Mouse (Mus musculus) myocyte (in vitro differentiated cells): ENCODE measurements around the gene Fstl4.

Source experiments
- CEBPB ChIP-seq: IDR thresholded peaks from 2 replicates; pipeline ENCODE4 v1.6.1; 2011; ENCODE audit warnings: mild to moderate bottlenecking, moderate library complexity; ENCODE audit not compliant: poor library complexity, insufficient read depth, severe bottlenecking
- MAX ChIP-seq: IDR thresholded peaks from one replicate; pipeline ENCODE4 v1.6.1; 2011; ENCODE audit warnings: low read depth, mild to moderate bottlenecking, control low read depth
- MYOD1 ChIP-seq, 3 experiments: IDR thresholded peaks; one replicate each; pipeline ENCODE4 v1.6.1; 2011; ENCODE audit warnings: control low read depth in 2 of 3, low read depth in 2 of 3, mild to moderate bottlenecking in 2 of 3, moderate library complexity in 1 of 3; ENCODE audit not compliant: insufficient read length in 2 of 3, control insufficient read depth in 1 of 3
- MYOG ChIP-seq, 3 experiments: IDR thresholded peaks; one replicate each; pipeline ENCODE4 v1.6.1; 2011; ENCODE audit warnings: control low read depth in 2 of 3, low read depth in 2 of 3, mild to moderate bottlenecking in 2 of 3; ENCODE audit not compliant: insufficient read length in 2 of 3, control insufficient read depth in 1 of 3, insufficient read depth in 1 of 3
- POLR2A ChIP-seq: IDR thresholded peaks from one replicate; pipeline ENCODE4 v1.6.1; 2011; ENCODE audit warnings: low read depth, mild to moderate bottlenecking, control low read depth, moderate library complexity; ENCODE audit not compliant: insufficient read length
- POLR2AphosphoS2 ChIP-seq: IDR thresholded peaks from one replicate; pipeline ENCODE4 v1.6.1; 2011; ENCODE audit warnings: low read depth, control low read depth; ENCODE audit not compliant: insufficient read length
- REST ChIP-seq: IDR thresholded peaks from one replicate; pipeline ENCODE4 v1.6.1; 2011; ENCODE audit warnings: mild to moderate bottlenecking, control low read depth, moderate library complexity; ENCODE audit not compliant: insufficient read depth, insufficient read length
- TCF12 ChIP-seq: IDR thresholded peaks from one replicate; pipeline ENCODE4 v1.6.1; 2011; ENCODE audit warnings: mild to moderate bottlenecking, control low read depth; ENCODE audit not compliant: poor library complexity, insufficient read depth, severe bottlenecking
- USF1 ChIP-seq: IDR thresholded peaks from one replicate; pipeline ENCODE4 v1.6.1; 2011; ENCODE audit warnings: low read depth, mild to moderate bottlenecking, control low read depth, moderate library complexity

DNA sequence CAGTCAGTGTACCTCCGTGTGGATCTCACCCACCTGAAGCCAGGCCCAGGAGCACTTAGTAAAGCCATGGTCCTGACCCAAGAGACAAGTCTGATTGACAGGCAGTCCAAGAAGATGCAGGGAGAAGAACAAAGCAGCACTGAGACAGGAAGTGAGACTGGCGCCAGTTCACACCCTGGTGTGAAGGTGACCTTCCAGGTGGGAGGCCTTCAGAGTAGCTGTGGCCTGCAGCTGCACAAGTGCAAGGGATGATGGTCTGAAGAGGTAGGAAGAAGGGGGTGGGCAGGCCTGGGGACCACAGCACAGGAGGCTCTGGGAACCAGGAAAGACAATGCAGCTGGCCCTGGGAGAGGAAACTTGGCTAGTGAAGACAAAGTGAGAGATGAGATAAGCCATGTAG lies 351.9 kb downstream of the Fstl4 start:
- TF ChIP-seq POLR2AphosphoS2: no peak
- no peak for TF ChIP-seq POLR2A
- TF ChIP-seq MYOG (IDR thresholded peaks at IDR 0.05; ENCODE audit: control insufficient read depth in 1 of 3, insufficient read depth in 1 of 3, insufficient read length in 2 of 3, low read depth in 2 of 3): no peak
- no peak for TF ChIP-seq USF1
- TF ChIP-seq TCF12: no peak
- TF ChIP-seq MAX: no peak
- TF ChIP-seq MYOD1 (IDR thresholded peaks at IDR 0.05; ENCODE audit: control insufficient read depth in 1 of 3, insufficient read length in 2 of 3, low read depth in 2 of 3): no peak
- TF ChIP-seq REST: no peak
- TF ChIP-seq CEBPB: no peak
